Mouse (Mus musculus) liver, postnatal 0 days (tissue): ENCODE results near the gene Dhrs7c. TPM values are rescaled to one million over a fixed set of nuclear protein-coding genes. Genes with fewer than 3 reads are reported as not detected.

Experiments used
- ATAC-seq: fragments of 200-750 bp; cut with Nextera tagmentation; 2 replicates; pipeline ENCODE4 v1.8.0; 2017; ENCODE audit warnings: mild to moderate bottlenecking, moderate library complexity
- DNase-seq: peaks from one replicate; pipeline ENCODE4 v3.0.0-alpha.2; 2016
- H3K27ac ChIP-seq: fragments of 300-500 bp; sonication (generic); 2 replicates; pipeline ENCODE4 v1.5.1; 2014; ENCODE audit warnings: antibody characterized with exemption, moderate library complexity, mild to moderate bottlenecking, low read depth
- H3K27me3 ChIP-seq: fragments of 300-500 bp; sonication (generic); 2 replicates; pipeline ENCODE4 v1.6.1; 2014; ENCODE audit warnings: low read length, control low read depth, mixed read lengths; ENCODE audit not compliant: insufficient read depth
- H3K36me3 ChIP-seq: fragments of 300-500 bp; sonication (generic); replicated peaks from 2 replicates; pipeline ENCODE4 v1.6.1; 2014; ENCODE audit warnings: mild to moderate bottlenecking, control low read depth, low read length, moderate library complexity, mixed read lengths; ENCODE audit not compliant: insufficient read depth
- H3K4me1 ChIP-seq: fragments of 300-500 bp; sonication (generic); 2 replicates; pipeline ENCODE4 v1.6.1; 2014; ENCODE audit warnings: antibody characterized with exemption, mild to moderate bottlenecking, control low read depth; ENCODE audit not compliant: insufficient read depth
- H3K4me2 ChIP-seq: fragments of 300-500 bp; sonication (generic); 2 replicates; pipeline ENCODE4 v1.6.1; 2014; ENCODE audit warnings: low read depth, mild to moderate bottlenecking, low read length, moderate library complexity, mixed read lengths
- H3K4me3 ChIP-seq: fragments of 300-500 bp; sonication (generic); 2 replicates; pipeline ENCODE4 v1.5.1; 2014; ENCODE audit warnings: low read depth, low read length
- H3K9ac ChIP-seq: fragments of 300-500 bp; sonication (generic); replicated peaks from 2 replicates; pipeline ENCODE4 v1.6.1; 2014; ENCODE audit warnings: mild to moderate bottlenecking, moderate library complexity
- H3K9me3 ChIP-seq: fragments of 300-500 bp; sonication (generic); 2 replicates; pipeline ENCODE4 v1.6.1; 2016; ENCODE audit warnings: mild to moderate bottlenecking, control low read depth, low read length, mixed read lengths
- CTCF ChIP-seq: sonication (generic); IDR thresholded peaks from 2 replicates; pipeline ENCODE4 v1.5.1; 2016; ENCODE audit warnings: antibody characterized with exemption, low read depth
- EP300 ChIP-seq: IDR thresholded peaks from 2 replicates; pipeline ENCODE4 v1.6.1; 2016; ENCODE audit warnings: antibody characterized with exemption, low read depth, mild to moderate bottlenecking
- WGBS: fragments of 180-500 bp; shearing (Covaris S2); extraction: QIAGEN DNeasy Blood & Tissue Kit; methylation state at CpG from one replicate; pipeline ENCODE4 v1.1.7; 2014; ENCODE audit not compliant: insufficient replicate concordance; 5-methylcytosine and 5-hydroxymethylcytosine counted together
- polyA plus RNA-seq: library from polyadenylated mRNA; unstranded; fragments of >200 nt; fragmentation: Nextera tagmentation; extraction: Ambion mirVana; gene quantifications from 2 replicates; pipeline ENCODE4 v1.2.1, GENCODE M21; 2015

The Dhrs7c gene
- polyA plus RNA-seq, 1 experiment from 2014 or later: not detected

- Histone ChIP-seq H3K36me3 (no peaks in the 10 kb centered on the region), H3K4me2 (no peak overlapping the region), H3K9ac (no peak overlapping the region), H3K9me3 (no peaks in the 10 kb centered on the region), H3K27me3 (no peaks in the 10 kb centered on the region), H3K4me3 (no peak overlapping the region), H3K4me1 (no peaks in the 10 kb centered on the region), H3K27ac (no peak overlapping the region)
- no peak for TF ChIP-seq EP300
- no peak for TF ChIP-seq CTCF
- DNase-seq (no peak), ATAC-seq (no peak)
- WGBS: 56% methylated on average over 6 of the region's 6 CpGs
Measured at GRCm38 (mm10) chr11:67829530-67829929, 31.5 kb downstream of the Dhrs7c start.

GRCm38 (mm10) chr11:67831820-67832219 lies 33.8 kb downstream of the Dhrs7c start:
- WGBS: 57% methylated on average over 5 of the region's 5 CpGs
- H3K27me3 ChIP-seq: no peaks in the 10 kb centered on the region
- TF ChIP-seq EP300 (no peak), CTCF (no peak)
- no peak for DNase-seq
- H3K4me1 ChIP-seq: no peaks in the 10 kb centered on the region
- H3K4me2 ChIP-seq: no peak overlapping the region
- H3K9ac ChIP-seq: no peak overlapping the region
- no peaks in the 10 kb centered on the region for H3K36me3 ChIP-seq
- no peak overlapping the region for H3K27ac ChIP-seq
- H3K9me3 ChIP-seq: no peaks in the 10 kb centered on the region
- no peak for ATAC-seq
- no peak overlapping the region for H3K4me3 ChIP-seq

DNA sequence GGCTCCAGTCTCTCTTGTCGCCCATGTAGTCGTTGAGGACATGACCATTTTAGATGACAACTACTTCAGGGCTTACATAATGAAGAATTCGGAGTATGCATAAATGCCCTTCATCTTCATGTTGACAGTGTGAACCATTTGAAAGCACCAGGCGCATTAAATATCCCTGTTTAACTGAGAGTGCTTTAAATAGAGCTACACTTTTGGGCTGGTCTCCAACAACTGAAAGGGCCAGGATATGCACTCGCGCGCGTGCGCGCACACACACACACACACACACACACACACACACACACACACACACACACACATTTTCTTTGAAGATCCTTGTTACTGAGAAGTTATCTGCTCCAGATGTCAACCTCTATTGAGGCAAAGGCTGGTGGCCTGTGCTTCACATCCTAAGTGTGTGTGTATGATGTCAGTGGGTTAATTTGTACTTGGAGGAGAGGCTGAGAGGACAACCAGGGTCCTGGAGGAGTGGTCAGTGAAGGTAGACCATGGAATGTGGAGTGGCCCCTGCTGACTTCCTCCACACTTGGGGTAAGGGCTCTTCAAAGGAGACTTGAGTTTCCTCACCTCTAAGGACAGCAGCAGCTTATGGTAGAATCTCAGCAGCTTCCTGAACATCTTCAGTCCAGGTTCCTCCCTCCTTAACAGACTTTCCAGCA lies 37.6 kb downstream of the Dhrs7c start:
- Histone ChIP-seq H3K27ac (no peak overlapping the region), H3K4me2 (no peak overlapping the region), H3K36me3 (no peaks in the 10 kb centered on the region), H3K9me3 (no peaks in the 10 kb centered on the region), H3K9ac (no peak overlapping the region), H3K27me3 (no peaks in the 10 kb centered on the region), H3K4me1 (no peaks in the 10 kb centered on the region), H3K4me3 (no peak overlapping the region)
- 89% methylated on average over 10 of the region's 10 CpGs for WGBS
- DNase-seq (no peak), ATAC-seq (no peak)
- TF ChIP-seq EP300 (no peak), CTCF (no peak)

- no peak overlapping the region for H3K4me3 ChIP-seq
- no peak overlapping the region for H3K27ac ChIP-seq
- TF ChIP-seq CTCF: no peak
- no peak for TF ChIP-seq EP300
- H3K4me2 ChIP-seq: no peak overlapping the region
- H3K9ac ChIP-seq: no peak overlapping the region
- no peak for DNase-seq
- ATAC-seq: no peak
- no peaks in the 10 kb centered on the region for H3K36me3 ChIP-seq
- no peaks in the 10 kb centered on the region for H3K27me3 ChIP-seq
- H3K9me3 ChIP-seq: no peaks in the 10 kb centered on the region
- H3K4me1 ChIP-seq: no peaks in the 10 kb centered on the region
- WGBS: 68% methylated on average over 1 of the region's 1 CpGs
Measured at GRCm38 (mm10) chr11:67839810-67840209, 41.8 kb downstream of the Dhrs7c start.

- Histone ChIP-seq H3K27me3 (no peaks in the 10 kb centered on the region), H3K9me3 (no peaks in the 10 kb centered on the region), H3K4me1 (no peaks in the 10 kb centered on the region), H3K4me2 (no peak overlapping the region), H3K4me3 (no peak overlapping the region), H3K36me3 (no peaks in the 10 kb centered on the region), H3K27ac (no peak overlapping the region), H3K9ac (no peak overlapping the region)
- WGBS: 74% methylated on average over 4 of the region's 4 CpGs
- ATAC-seq (no peak), DNase-seq (no peak)
- TF ChIP-seq EP300 (no peak), CTCF (no peak)
Measured at GRCm38 (mm10) chr11:67845193-67845592, 47.2 kb downstream of the Dhrs7c start.

DNA sequence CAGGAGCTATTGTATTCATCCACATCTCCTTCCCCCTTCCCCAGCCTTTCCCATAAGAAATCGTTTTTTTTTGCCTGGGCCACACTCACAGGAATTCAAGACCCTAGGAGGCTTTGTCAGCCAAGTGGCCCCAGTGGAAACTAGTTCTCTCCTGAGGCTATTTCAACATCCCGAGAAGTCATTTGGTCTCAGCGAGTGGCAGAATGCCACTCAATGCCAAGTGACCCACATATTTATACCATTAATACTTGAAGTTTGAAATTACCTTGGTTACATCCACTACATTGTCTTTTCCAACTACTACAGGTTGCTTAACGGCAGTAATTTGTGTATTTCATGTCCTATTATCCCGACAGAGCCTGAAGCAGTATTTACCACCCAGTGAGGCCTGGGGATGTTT lies 53.8 kb downstream of the Dhrs7c start:
- Histone ChIP-seq H3K4me3 (no peak overlapping the region), H3K4me2 (no peak overlapping the region), H3K9me3 (no peaks in the 10 kb centered on the region), H3K27me3 (no peaks in the 10 kb centered on the region), H3K36me3 (no peaks in the 10 kb centered on the region), H3K27ac (no peak overlapping the region), H3K9ac (no peak overlapping the region), H3K4me1 (no peaks in the 10 kb centered on the region)
- no peak for TF ChIP-seq EP300
- DNase-seq (no peak), ATAC-seq (no peak)
- 57% methylated on average over 5 of the region's 5 CpGs for WGBS

DNA sequence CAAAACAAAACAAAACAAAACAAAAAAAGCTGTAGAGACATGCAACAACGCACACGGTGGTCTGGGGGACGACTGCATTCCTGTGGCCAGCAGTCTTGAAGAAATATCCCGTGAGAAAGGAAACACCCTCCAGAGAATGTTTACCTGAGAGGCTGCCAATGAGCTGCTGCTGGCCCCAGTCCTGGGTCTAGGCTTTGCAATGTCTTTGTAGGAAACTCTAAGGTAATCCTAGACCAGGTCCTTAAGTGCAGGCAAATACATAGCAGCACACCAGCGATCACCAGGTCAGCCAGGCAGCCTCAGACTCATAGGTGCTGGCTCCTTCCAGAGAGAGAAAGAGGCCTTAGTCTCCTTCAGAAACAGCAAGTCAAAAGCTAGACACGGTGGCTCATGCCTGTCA lies 56.0 kb downstream of the Dhrs7c start:
- H3K9me3 ChIP-seq: no peaks in the 10 kb centered on the region
- H3K4me2 ChIP-seq: no peak overlapping the region
- no peak overlapping the region for H3K27ac ChIP-seq
- ATAC-seq (no peak), DNase-seq (no peak)
- 40% methylated on average over 6 of the region's 6 CpGs for WGBS
- no peak overlapping the region for H3K4me3 ChIP-seq
- no peak overlapping the region for H3K9ac ChIP-seq
- no peaks in the 10 kb centered on the region for H3K36me3 ChIP-seq
- H3K27me3 ChIP-seq: no peaks in the 10 kb centered on the region
- TF ChIP-seq EP300: no peak
- TF ChIP-seq CTCF: no peak
- H3K4me1 ChIP-seq: no peaks in the 10 kb centered on the region
